Mouse (Mus musculus): ENCODE data around the gene Pip4k2b. TPM values are rescaled to one million over a fixed set of nuclear protein-coding genes. Genes with fewer than 3 reads are reported as not detected.

The Pip4k2b gene
- polyA plus RNA-seq, 1 experiment from 2014 or later, result 1.5 TPM

DNA sequence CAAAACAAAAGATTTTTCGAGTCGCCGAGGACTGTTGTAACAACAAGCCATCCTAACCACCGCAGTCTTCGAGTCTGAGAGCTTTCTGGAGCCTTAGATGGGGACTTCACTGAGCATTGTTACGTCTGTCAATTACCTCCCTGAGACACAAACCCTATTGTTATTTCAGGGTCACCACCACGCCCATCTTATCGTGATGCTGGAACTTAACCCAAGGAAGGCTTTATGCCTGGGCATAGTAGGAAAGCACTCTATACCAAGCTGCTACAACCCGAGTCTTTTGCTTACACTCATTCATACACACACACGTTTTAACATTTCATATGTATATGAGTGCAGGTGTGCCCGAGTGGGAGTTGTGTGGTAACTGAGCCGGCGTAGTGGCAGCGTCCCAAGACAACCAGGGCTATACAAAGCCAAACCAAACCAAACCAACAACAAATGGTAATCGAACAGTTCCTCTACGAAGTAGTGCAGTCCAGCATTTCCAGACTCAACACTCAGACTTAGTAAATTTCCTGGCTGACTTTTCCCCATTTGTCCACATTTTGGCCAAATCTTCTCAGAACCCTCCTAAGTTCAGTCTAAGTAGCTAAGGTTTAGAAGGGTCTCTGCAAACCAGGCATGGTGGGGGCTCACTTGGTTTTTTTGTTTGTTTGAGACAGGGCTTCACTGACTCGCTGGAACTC is 31.4 kb upstream of the Pip4k2b start, which contains the start of gene 1700001P01Rik:
TSS of gene 1700001P01Rik (minus strand) at position 111 of the 689 bp plus-strand sequence.
- DNase-seq (ENCODE audit: low spot score), result peak; percentile 18
- H3K4me3 ChIP-seq, result peak within 1 kb of the TSS; percentile 5; the same call in 1 of the 2 replicates

DNA sequence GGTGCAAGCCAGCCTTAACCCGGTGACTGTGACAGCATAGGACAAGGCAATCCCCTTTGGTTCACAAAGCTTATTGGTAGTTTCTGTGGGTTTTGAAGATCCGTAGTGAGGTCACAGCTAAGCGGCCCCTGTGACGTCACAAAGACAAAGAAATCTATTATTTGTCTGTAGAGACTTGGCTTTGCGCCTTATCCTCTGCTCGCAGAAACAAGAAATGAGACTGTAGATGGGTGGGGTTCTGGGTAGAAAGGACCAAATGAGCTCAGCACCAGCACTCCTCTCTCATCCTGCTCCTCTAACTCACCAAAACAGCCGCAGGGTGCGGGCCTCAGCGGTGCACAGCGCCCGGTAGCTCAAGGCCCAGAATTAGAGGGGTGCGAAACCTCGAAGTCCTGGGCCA is 30.7 kb upstream of the Pip4k2b start:
- H3K4me3 ChIP-seq, result no peak overlapping the region
- H3K4me1 ChIP-seq, result peaks cover 17% of the 10 kb centered on the region
- no peaks in the 10 kb centered on the region for H3K9me3 ChIP-seq (replicated peaks)
- no peak for DNase-seq (ENCODE audit: low spot score)
- 77% methylated on average over 13 of the region's 13 CpGs for WGBS
- H3K36me3 ChIP-seq, result peaks cover 56% of the 10 kb centered on the region
- no peaks in the 10 kb centered on the region for H3K27me3 ChIP-seq (ENCODE audit: low read depth, poor library complexity, severe bottlenecking)
- H3K27ac ChIP-seq (replicated peaks), result 0 out of 2 replicates have a peak overlapping the region, but pooled peaks have one; percentile 28

More for the DNA sequence above, 31.4 kb upstream of the Pip4k2b start, which contains the start of gene 1700001P01Rik:
- Histone ChIP-seq H3K4me1 (peaks cover 24% of the 10 kb centered on the region), H3K27me3 (ENCODE audit: low read depth, poor library complexity, severe bottlenecking) (no peaks in the 10 kb centered on the region), H3K36me3 (peaks cover 64% of the 10 kb centered on the region), H3K9me3 (replicated peaks) (no peaks in the 10 kb centered on the region), H3K27ac (replicated peaks) (0 out of 2 replicates have a peak within 1 kb of the TSS, but pooled peaks have one; percentile 28)
- WGBS, result 45% methylated on average over 17 of the region's 17 CpGs

DNA sequence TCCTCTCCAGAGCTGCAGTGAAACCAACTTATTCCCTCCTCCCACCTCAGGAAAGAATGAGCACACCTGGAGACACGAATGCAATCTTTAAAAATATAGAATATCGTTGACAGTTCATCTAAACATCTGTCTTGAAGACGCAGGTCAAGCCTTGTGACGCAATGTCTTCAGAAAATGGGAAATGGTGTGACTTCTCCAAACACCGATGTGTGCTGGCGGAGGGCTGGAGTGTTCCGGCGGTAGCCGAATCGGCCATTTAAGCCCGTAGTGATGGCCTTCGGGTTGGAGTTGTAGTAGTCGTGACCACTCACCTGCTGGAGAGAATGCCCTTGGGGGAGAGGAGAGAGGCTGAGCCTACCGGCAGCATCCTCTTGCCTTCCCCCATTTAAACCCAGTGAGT is 26.9 kb upstream of the Pip4k2b start:
- no peaks in the 10 kb centered on the region for H3K9me3 ChIP-seq (replicated peaks)
- 82% methylated on average over 14 of the region's 14 CpGs for WGBS
- peaks cover 20% of the 10 kb centered on the region for H3K36me3 ChIP-seq
- no peaks in the 10 kb centered on the region for H3K27me3 ChIP-seq (ENCODE audit: low read depth, poor library complexity, severe bottlenecking)
- no peak for DNase-seq (ENCODE audit: low spot score)
- H3K4me3 ChIP-seq, result no peak overlapping the region
- H3K27ac ChIP-seq (replicated peaks), result no peak overlapping the region
- peaks cover 12% of the 10 kb centered on the region for H3K4me1 ChIP-seq

GRCm38 (mm10) chr11:97769704-97770103 is 25.2 kb upstream of the Pip4k2b start:
- Histone ChIP-seq H3K4me1 (peaks cover 16% of the 10 kb centered on the region), H3K27ac (replicated peaks) (no peak overlapping the region), H3K27me3 (ENCODE audit: low read depth, poor library complexity, severe bottlenecking) (no peaks in the 10 kb centered on the region), H3K4me3 (no peak overlapping the region), H3K9me3 (replicated peaks) (no peaks in the 10 kb centered on the region), H3K36me3 (peaks cover 3% of the 10 kb centered on the region; the same call in 1 of the 2 replicates)
- DNase-seq (ENCODE audit: low spot score), result no peak
- WGBS, result 44% methylated on average over 2 of the region's 2 CpGs

- peak within 1 kb of the TSS; percentile 86 for H3K27ac ChIP-seq (replicated peaks)
- H3K4me3 ChIP-seq, result peak within 1 kb of the TSS; percentile 68
These were observed 21.8 kb upstream of the Pip4k2b start, which contains the start of gene Cwc25 for GRCm38 (mm10) chr11:97766154-97766881. TSS of gene Cwc25 (minus strand) at chr11:97766556.

GRCm38 (mm10) chr11:97761638-97762037 is 17.1 kb upstream of the Pip4k2b start:
- no peak for DNase-seq (ENCODE audit: low spot score)
- H3K4me3 ChIP-seq, result no peak overlapping the region
- H3K4me1 ChIP-seq, result peaks cover 17% of the 10 kb centered on the region
- H3K9me3 ChIP-seq (replicated peaks), result no peaks in the 10 kb centered on the region
- no peak overlapping the region for H3K27ac ChIP-seq (replicated peaks)
- peaks cover 79% of the 10 kb centered on the region for H3K36me3 ChIP-seq
- H3K27me3 ChIP-seq (ENCODE audit: low read depth, poor library complexity, severe bottlenecking), result no peaks in the 10 kb centered on the region

More at GRCm38 (mm10) chr11:97766154-97766881, 21.8 kb upstream of the Pip4k2b start, which contains the start of gene Cwc25:
- peaks cover 20% of the 10 kb centered on the region for H3K4me1 ChIP-seq
- DNase-seq (ENCODE audit: low spot score), result peak; percentile 95
- peaks cover 33% of the 10 kb centered on the region for H3K36me3 ChIP-seq
- WGBS, result 1% methylated on average over 38 of the region's 38 CpGs
- H3K27me3 ChIP-seq (ENCODE audit: low read depth, poor library complexity, severe bottlenecking), result no peaks in the 10 kb centered on the region
- H3K9me3 ChIP-seq (replicated peaks), result no peaks in the 10 kb centered on the region

- H3K9me3 ChIP-seq (replicated peaks), result no peaks in the 10 kb centered on the region
- H3K4me1 ChIP-seq, result no peaks in the 10 kb centered on the region
- 88% methylated on average over 6 of the region's 6 CpGs for WGBS
These were observed 14.4 kb upstream of the Pip4k2b start for GRCm38 (mm10) chr11:97758942-97759341.

GRCm38 (mm10) chr11:97758125-97758524 is 13.6 kb upstream of the Pip4k2b start:
- no peak overlapping the region for H3K4me3 ChIP-seq
- no peak for DNase-seq (ENCODE audit: low spot score)
- H3K27me3 ChIP-seq (ENCODE audit: low read depth, poor library complexity, severe bottlenecking), result no peaks in the 10 kb centered on the region
- no peak overlapping the region for H3K27ac ChIP-seq (replicated peaks)
- WGBS, result 94% methylated on average over 1 of the region's 1 CpGs
- no peaks in the 10 kb centered on the region for H3K9me3 ChIP-seq (replicated peaks)
- peaks cover 98% of the 10 kb centered on the region for H3K36me3 ChIP-seq
- H3K4me1 ChIP-seq, result no peaks in the 10 kb centered on the region

More at GRCm38 (mm10) chr11:97758942-97759341, 14.4 kb upstream of the Pip4k2b start:
- Histone ChIP-seq H3K27ac (replicated peaks) (no peak overlapping the region), H3K36me3 (peaks cover 98% of the 10 kb centered on the region), H3K27me3 (ENCODE audit: low read depth, poor library complexity, severe bottlenecking) (no peaks in the 10 kb centered on the region), H3K4me3 (no peak overlapping the region)
- no peak for DNase-seq (ENCODE audit: low spot score)

DNA sequence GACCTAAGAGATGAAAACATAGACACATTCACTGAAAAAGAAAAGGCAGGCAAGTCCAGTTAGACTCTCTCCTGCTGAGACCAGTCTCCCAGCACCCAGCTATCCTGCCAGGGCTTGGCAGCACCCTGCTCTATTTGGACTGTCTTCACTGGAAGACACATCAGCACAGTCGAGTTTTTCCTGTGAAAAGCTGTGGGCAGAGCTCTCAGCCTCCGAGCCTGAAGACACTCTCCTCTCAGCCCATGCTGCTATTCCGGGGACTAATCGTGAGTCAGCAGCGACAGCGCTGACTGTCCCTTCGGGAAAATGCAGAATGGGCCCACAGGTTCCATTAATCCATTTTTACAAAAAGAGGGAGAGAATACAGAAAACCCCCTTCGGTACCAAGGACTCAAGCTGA is 8.8 kb upstream of the Pip4k2b start:
- peaks cover 95% of the 10 kb centered on the region for H3K36me3 ChIP-seq
- H3K9me3 ChIP-seq (replicated peaks), result peaks cover 4% of the 10 kb centered on the region; the same call in 1 of the 2 replicates
- H3K27me3 ChIP-seq (ENCODE audit: low read depth, poor library complexity, severe bottlenecking), result no peaks in the 10 kb centered on the region
- no peak overlapping the region for H3K27ac ChIP-seq (replicated peaks)
- no peaks in the 10 kb centered on the region for H3K4me1 ChIP-seq
- DNase-seq (ENCODE audit: low spot score), result no peak
- no peak overlapping the region for H3K4me3 ChIP-seq
- 93% methylated on average over 8 of the region's 8 CpGs for WGBS

- H3K27ac ChIP-seq (replicated peaks), result no peak overlapping the region
- no peaks in the 10 kb centered on the region for H3K27me3 ChIP-seq (ENCODE audit: low read depth, poor library complexity, severe bottlenecking)
- 88% methylated on average over 5 of the region's 5 CpGs for WGBS
- DNase-seq (ENCODE audit: low spot score), result no peak
- H3K4me3 ChIP-seq, result no peak overlapping the region
- H3K36me3 ChIP-seq, result peaks cover 75% of the 10 kb centered on the region
- H3K4me1 ChIP-seq, result peaks cover 7% of the 10 kb centered on the region
- H3K9me3 ChIP-seq (replicated peaks), result peaks cover 4% of the 10 kb centered on the region; the same call in 1 of the 2 replicates
These were observed 4.0 kb upstream of the Pip4k2b start for GRCm38 (mm10) chr11:97748496-97748895.

- H3K9me3 ChIP-seq (replicated peaks), result peaks cover 4% of the 10 kb centered on the region; the same call in 1 of the 2 replicates
- H3K4me1 ChIP-seq, result peaks cover 14% of the 10 kb centered on the region
- H3K27me3 ChIP-seq (ENCODE audit: low read depth, poor library complexity, severe bottlenecking), result no peaks in the 10 kb centered on the region
- DNase-seq (ENCODE audit: low spot score), result no peak
- 87% methylated on average over 8 of the region's 8 CpGs for WGBS
- H3K27ac ChIP-seq (replicated peaks), result no peak overlapping the region
- H3K4me3 ChIP-seq, result no peak overlapping the region
- peaks cover 68% of the 10 kb centered on the region for H3K36me3 ChIP-seq
These were observed 3.3 kb upstream of the Pip4k2b start for GRCm38 (mm10) chr11:97747773-97748172.

DNA sequence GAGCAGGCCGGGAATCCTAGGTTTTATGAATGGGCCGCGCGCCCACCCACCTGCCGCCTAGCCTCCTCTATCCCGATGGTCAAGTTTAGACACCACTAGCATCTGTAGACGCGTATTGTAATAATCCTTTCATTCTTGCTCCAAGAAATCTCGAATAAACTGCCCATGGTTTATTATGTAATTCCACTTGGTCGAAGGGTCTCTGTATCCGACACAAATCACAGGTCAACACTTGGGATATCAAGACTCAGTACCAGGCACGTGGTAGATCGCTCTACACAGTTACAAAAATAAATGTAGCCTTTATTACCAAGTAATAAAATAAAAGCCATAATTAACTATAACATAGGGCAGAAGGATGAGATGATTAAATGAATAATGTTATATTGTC is 822 bp upstream of the Pip4k2b start:
- H3K36me3 ChIP-seq, result peaks cover 44% of the 10 kb centered on the region
- H3K4me1 ChIP-seq, result peaks cover 24% of the 10 kb centered on the region
- DNase-seq (ENCODE audit: low spot score), result no peak
- no peaks in the 10 kb centered on the region for H3K9me3 ChIP-seq (replicated peaks)
- H3K27ac ChIP-seq (replicated peaks), result peak overlapping the region; percentile 98
- WGBS, result 14% methylated on average over 13 of the region's 13 CpGs
- no peaks in the 10 kb centered on the region for H3K27me3 ChIP-seq (ENCODE audit: low read depth, poor library complexity, severe bottlenecking)
- peak overlapping the region; percentile 90 for H3K4me3 ChIP-seq

Measured in midbrain, embryonic 10.5 days (tissue).